Mouse (Mus musculus) kidney, postnatal 25 days (tissue): ENCODE measurements around the gene Dgkg.
A peak's percentile ranks its signal among the peaks of the same experiment; 100 is the strongest.

Experiments
- DNase-seq, 2 experiments: peaks; one replicate each; pipeline ENCODE4 v3.0.0; 2021; ENCODE audit warnings: mixed read lengths in 2 of 2

Dgkg gene

GRCm38 (mm10) chr16:22493396-22493795 is 163.6 kb downstream of the Dgkg start:
- DNase-seq: no peak

GRCm38 (mm10) chr16:22491446-22492166 is 165.4 kb downstream of the Dgkg start:
- no peak for DNase-seq

GRCm38 (mm10) chr16:22483900-22484299 is 173.1 kb downstream of the Dgkg start:
- no peak for DNase-seq

GRCm38 (mm10) chr16:22479322-22479721 is 177.7 kb downstream of the Dgkg start:
- DNase-seq: no peak

GRCm38 (mm10) chr16:22471728-22472127 is 185.3 kb downstream of the Dgkg start:
- peak; percentile 64 to 76 for DNase-seq

- DNase-seq: no peak
Observed at GRCm38 (mm10) chr16:22469385-22469784, 187.6 kb downstream of the Dgkg start.

GRCm38 (mm10) chr16:22467111-22467510 is 189.9 kb downstream of the Dgkg start:
- DNase-seq: no peak

- DNase-seq: no peak
Observed at GRCm38 (mm10) chr16:22466381-22466780, 190.6 kb downstream of the Dgkg start.

- no peak for DNase-seq
Observed at GRCm38 (mm10) chr16:22462220-22462619, 194.8 kb downstream of the Dgkg start.

- no peak for DNase-seq
Observed at GRCm38 (mm10) chr16:22461728-22462127, 195.3 kb downstream of the Dgkg start.

- no peak for DNase-seq
Observed at GRCm38 (mm10) chr16:22460960-22461359, 196.1 kb downstream of the Dgkg start.

GRCm38 (mm10) chr16:22452082-22452481 is 204.9 kb downstream of the Dgkg start:
- DNase-seq: no peak

GRCm38 (mm10) chr16:22448093-22448492 is 208.9 kb downstream of the Dgkg start:
- DNase-seq: no peak

GRCm38 (mm10) chr16:22444786-22445185 is 212.2 kb downstream of the Dgkg start:
- peak in 1 of 2 experiments; percentile 32 for DNase-seq

- DNase-seq: no peak
Observed at GRCm38 (mm10) chr16:22442202-22442601, 214.8 kb downstream of the Dgkg start.

GRCm38 (mm10) chr16:22441317-22441716 is 215.7 kb downstream of the Dgkg start:
- no peak for DNase-seq

- DNase-seq: peak; percentile 70 to 87
Observed at GRCm38 (mm10) chr16:22440269-22440668, 216.8 kb downstream of the Dgkg start.

GRCm38 (mm10) chr16:22439499-22440177 is 217.4 kb downstream of the Dgkg start, which contains the start of gene Etv5:
Gene Etv5 (minus strand): TSS chr16:22439719.
- DNase-seq: peak; percentile 98 to 100

GRCm38 (mm10) chr16:22438441-22439373 is 218.3 kb downstream of the Dgkg start:
- peak; percentile 81 to 84 for DNase-seq

- peak in 1 of 2 experiments; percentile 26 for DNase-seq
Observed at GRCm38 (mm10) chr16:22436106-22436505, 220.9 kb downstream of the Dgkg start.

- DNase-seq: peak in 1 of 2 experiments; percentile 11
Observed at GRCm38 (mm10) chr16:22434530-22434929, 222.5 kb downstream of the Dgkg start.

- DNase-seq: peak in 1 of 2 experiments; percentile 11
Observed at GRCm38 (mm10) chr16:22433944-22434343, 223.1 kb downstream of the Dgkg start.

GRCm38 (mm10) chr16:22431773-22432172 is 225.2 kb downstream of the Dgkg start:
- no peak for DNase-seq
